Mouse (Mus musculus): ENCODE measurements around the gene Gm340. TPM values are rescaled to one million over a fixed set of nuclear protein-coding genes. Genes with fewer than 3 reads are reported as not detected.

Gene Gm340
- polyA plus RNA-seq, 1 experiment from 2014 or later, result 3.5 TPM

DNA sequence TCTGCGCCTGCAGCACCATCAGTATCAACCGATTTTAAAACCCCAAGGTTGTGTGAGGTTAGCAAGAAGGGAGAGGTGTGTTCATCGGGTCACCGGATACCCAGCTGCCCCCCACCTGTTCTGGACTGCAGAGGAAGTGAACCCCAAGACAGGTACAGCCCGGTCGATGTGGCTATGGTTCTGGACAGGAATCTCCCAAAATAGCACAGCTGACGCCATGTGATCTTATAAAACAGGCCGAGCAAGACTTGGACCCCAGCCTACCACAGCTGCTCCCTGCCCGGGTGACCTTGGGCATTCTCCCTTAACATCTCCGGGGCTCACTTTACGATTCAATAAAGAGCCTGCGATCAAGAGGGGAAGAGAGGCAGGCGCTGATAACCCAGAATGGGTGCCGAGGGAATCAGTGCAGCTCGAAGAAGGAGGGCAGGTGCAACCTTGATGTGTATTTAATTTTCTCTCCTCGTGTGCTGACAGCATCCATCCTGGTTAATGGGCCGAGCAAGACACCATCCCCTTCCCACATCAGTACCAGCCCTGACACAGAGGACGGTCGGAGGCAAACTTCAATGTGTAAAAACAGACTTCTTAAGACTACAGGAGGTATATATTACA is 36.7 kb downstream of the Gm340 start:
- no peak overlapping the region for H3K9ac ChIP-seq (ENCODE audit: low read depth, low read length)
- H3K4me3 ChIP-seq (ENCODE audit: low read depth, low read length), result no peak overlapping the region
- H3K4me2 ChIP-seq (ENCODE audit: low read depth, low read length), result no peak overlapping the region
- peaks cover 24% of the 10 kb centered on the region for H3K4me1 ChIP-seq (ENCODE audit: control insufficient read depth, insufficient read depth, low read length)
- DNase-seq (ENCODE audit: low spot score) (no peak), ATAC-seq (ENCODE audit: low read depth) (no peak)
- no peak overlapping the region for H3K27ac ChIP-seq (replicated peaks; ENCODE audit: low read depth, low read length)
- H3K27me3 ChIP-seq (replicated peaks; ENCODE audit: control insufficient read depth, insufficient read depth, low read length), result peaks cover 19% of the 10 kb centered on the region
- WGBS, result 56% methylated on average over 19 of the region's 19 CpGs
- H3K36me3 ChIP-seq (ENCODE audit: control insufficient read depth, insufficient read depth, low read length), result no peaks in the 10 kb centered on the region
- H3K9me3 ChIP-seq (ENCODE audit: control insufficient read depth, low read length), result no peaks in the 10 kb centered on the region

- no peak overlapping the region for H3K9ac ChIP-seq (ENCODE audit: low read depth, low read length)
- H3K27ac ChIP-seq (replicated peaks; ENCODE audit: low read depth, low read length), result no peak overlapping the region
- H3K4me3 ChIP-seq (ENCODE audit: low read depth, low read length), result no peak overlapping the region
- ATAC-seq (ENCODE audit: low read depth) (no peak), DNase-seq (ENCODE audit: low spot score) (no peak)
- peaks cover 9% of the 10 kb centered on the region for H3K27me3 ChIP-seq (replicated peaks; ENCODE audit: control insufficient read depth, insufficient read depth, low read length)
- WGBS, result 75% methylated on average over 14 of the region's 14 CpGs
- peaks cover 24% of the 10 kb centered on the region for H3K4me1 ChIP-seq (ENCODE audit: control insufficient read depth, insufficient read depth, low read length)
- H3K9me3 ChIP-seq (ENCODE audit: control insufficient read depth, low read length), result 0 out of 2 replicates have a peak, but pooled peaks cover 6% of the 10 kb centered on the region
- no peaks in the 10 kb centered on the region for H3K36me3 ChIP-seq (ENCODE audit: control insufficient read depth, insufficient read depth, low read length)
- H3K4me2 ChIP-seq (ENCODE audit: low read depth, low read length), result no peak overlapping the region
These were observed 38.4 kb downstream of the Gm340 start for GRCm38 (mm10) chr19:41620366-41621092.

GRCm38 (mm10) chr19:41628970-41629369 is 46.8 kb downstream of the Gm340 start:
- Histone ChIP-seq H3K4me1 (ENCODE audit: control insufficient read depth, insufficient read depth, low read length) (no peaks in the 10 kb centered on the region), H3K4me3 (ENCODE audit: low read depth, low read length) (no peak overlapping the region), H3K27me3 (replicated peaks; ENCODE audit: control insufficient read depth, insufficient read depth, low read length) (no peaks in the 10 kb centered on the region), H3K36me3 (ENCODE audit: control insufficient read depth, insufficient read depth, low read length) (no peaks in the 10 kb centered on the region), H3K27ac (replicated peaks; ENCODE audit: low read depth, low read length) (no peak overlapping the region), H3K4me2 (ENCODE audit: low read depth, low read length) (no peak overlapping the region), H3K9ac (ENCODE audit: low read depth, low read length) (no peak overlapping the region), H3K9me3 (ENCODE audit: control insufficient read depth, low read length) (0 out of 2 replicates have a peak, but pooled peaks cover 6% of the 10 kb centered on the region)
- 84% methylated on average over 11 of the region's 11 CpGs for WGBS
- DNase-seq (ENCODE audit: low spot score) (no peak), ATAC-seq (ENCODE audit: low read depth) (no peak)

DNA sequence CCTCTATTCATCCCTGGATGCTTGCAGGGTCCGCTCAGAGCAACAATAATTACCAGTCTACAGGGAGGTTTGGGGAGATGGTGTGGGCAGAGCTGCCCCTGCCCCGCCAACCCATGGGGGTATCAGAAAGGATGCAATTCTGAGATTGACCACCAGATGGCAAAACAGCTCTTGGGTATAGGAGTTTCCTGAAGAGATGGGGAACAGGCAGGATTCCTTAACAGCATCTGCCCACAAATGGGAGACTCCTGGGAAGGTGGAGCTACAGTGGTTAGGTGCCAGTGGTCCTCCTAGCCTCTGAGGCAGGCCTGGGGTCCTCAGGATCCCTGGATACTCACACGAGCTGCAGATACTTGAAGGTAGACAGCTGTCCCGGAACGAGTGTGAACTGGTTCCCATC is 47.4 kb downstream of the Gm340 start:
- ATAC-seq (ENCODE audit: low read depth) (0 out of 2 replicates have a peak, but pooled peaks have one; percentile 68), DNase-seq (ENCODE audit: low spot score) (peak; percentile 70)
- H3K9ac ChIP-seq (ENCODE audit: low read depth, low read length), result no peak overlapping the region
- no peaks in the 10 kb centered on the region for H3K4me1 ChIP-seq (ENCODE audit: control insufficient read depth, insufficient read depth, low read length)
- WGBS, result 46% methylated on average over 5 of the region's 5 CpGs
- H3K4me3 ChIP-seq (ENCODE audit: low read depth, low read length), result no peak overlapping the region
- H3K4me2 ChIP-seq (ENCODE audit: low read depth, low read length), result no peak overlapping the region
- H3K27me3 ChIP-seq (replicated peaks; ENCODE audit: control insufficient read depth, insufficient read depth, low read length), result no peaks in the 10 kb centered on the region
- no peaks in the 10 kb centered on the region for H3K36me3 ChIP-seq (ENCODE audit: control insufficient read depth, insufficient read depth, low read length)
- 0 out of 2 replicates have a peak, but pooled peaks cover 6% of the 10 kb centered on the region for H3K9me3 ChIP-seq (ENCODE audit: control insufficient read depth, low read length)
- no peak overlapping the region for H3K27ac ChIP-seq (replicated peaks; ENCODE audit: low read depth, low read length)

- Histone ChIP-seq H3K4me2 (ENCODE audit: low read depth, low read length) (no peak overlapping the region), H3K4me3 (ENCODE audit: low read depth, low read length) (no peak overlapping the region), H3K36me3 (ENCODE audit: control insufficient read depth, insufficient read depth, low read length) (no peaks in the 10 kb centered on the region), H3K27me3 (replicated peaks; ENCODE audit: control insufficient read depth, insufficient read depth, low read length) (no peaks in the 10 kb centered on the region), H3K27ac (replicated peaks; ENCODE audit: low read depth, low read length) (no peak overlapping the region), H3K9me3 (ENCODE audit: control insufficient read depth, low read length) (no peaks in the 10 kb centered on the region), H3K9ac (ENCODE audit: low read depth, low read length) (no peak overlapping the region), H3K4me1 (ENCODE audit: control insufficient read depth, insufficient read depth, low read length) (no peaks in the 10 kb centered on the region)
- WGBS, result 83% methylated on average over 10 of the region's 10 CpGs
- DNase-seq (ENCODE audit: low spot score) (no peak), ATAC-seq (ENCODE audit: low read depth) (no peak)
These were observed 51.9 kb downstream of the Gm340 start for GRCm38 (mm10) chr19:41634099-41634498.

DNA sequence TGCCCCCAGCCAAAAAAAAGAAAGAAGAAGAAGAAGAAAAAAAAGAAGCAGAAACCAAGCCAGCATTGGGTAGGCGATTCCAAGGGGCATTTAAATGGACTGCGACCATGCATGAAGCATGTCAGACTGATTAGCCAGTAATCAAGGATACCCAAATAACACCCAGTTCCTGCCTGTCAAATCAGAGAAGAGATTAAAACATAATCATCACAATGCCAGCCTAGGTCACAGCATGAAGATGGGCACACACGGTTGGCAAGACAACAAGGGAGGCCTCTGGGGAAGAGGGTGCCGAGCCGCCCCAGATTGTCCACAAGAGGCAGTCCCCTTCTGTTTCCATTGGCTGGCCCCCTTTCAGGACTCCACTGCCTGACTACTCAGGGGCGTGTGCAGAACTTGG is 52.8 kb downstream of the Gm340 start:
- ATAC-seq (ENCODE audit: low read depth), result no peak
- 64% methylated on average over 6 of the region's 6 CpGs for WGBS

More for the DNA sequence above, 52.8 kb downstream of the Gm340 start:
- Histone ChIP-seq H3K9ac (ENCODE audit: low read depth, low read length) (no peak overlapping the region), H3K27me3 (replicated peaks; ENCODE audit: control insufficient read depth, insufficient read depth, low read length) (no peaks in the 10 kb centered on the region), H3K9me3 (ENCODE audit: control insufficient read depth, low read length) (no peaks in the 10 kb centered on the region), H3K36me3 (ENCODE audit: control insufficient read depth, insufficient read depth, low read length) (no peaks in the 10 kb centered on the region), H3K4me1 (ENCODE audit: control insufficient read depth, insufficient read depth, low read length) (no peaks in the 10 kb centered on the region), H3K4me3 (ENCODE audit: low read depth, low read length) (no peak overlapping the region), H3K4me2 (ENCODE audit: low read depth, low read length) (no peak overlapping the region), H3K27ac (replicated peaks; ENCODE audit: low read depth, low read length) (no peak overlapping the region)
- no peak for DNase-seq (ENCODE audit: low spot score)

Small RNA genes lying within 50 kb of the gene (microRNA-seq; reads per million reads assigned to microRNA genes)
- not detected for gene Mir8091 (ENCODE audit: borderline number of aligned reads)

Other genes with a start within 250 kb of the Gm340 start
- gene Pik3ap1, start 197.3 kb upstream of the Gm340 start, polyA plus RNA-seq (2014; fragmentation: Nextera tagmentation; extraction: Ambion mirVana), result 2.7 and 4.2 TPM in 2 replicates
- 9.7 and 10.5 TPM in 2 replicates for gene Lcor, start 99.7 kb upstream of the Gm340 start, polyA plus RNA-seq (2014; fragmentation: Nextera tagmentation; extraction: Ambion mirVana)
- gene Slit1, start 161.3 kb downstream of the Gm340 start, polyA plus RNA-seq (2014; fragmentation: Nextera tagmentation; extraction: Ambion mirVana), result 1.3 and 1.7 TPM in 2 replicates
- 17.5 and 21.2 TPM in 2 replicates for gene Arhgap19, start 219.7 kb downstream of the Gm340 start, polyA plus RNA-seq (2014; fragmentation: Nextera tagmentation; extraction: Ambion mirVana)
- gene Frat1, start 247.6 kb downstream of the Gm340 start, polyA plus RNA-seq (2014; fragmentation: Nextera tagmentation; extraction: Ambion mirVana), result 4.5 and 6.4 TPM in 2 replicates

Data from embryonic facial prominence, embryonic 14.5 days (tissue).